Comparison of ENCODE assay signal across 6 mouse cellular contexts in genomic region chr7:64015136-64015535, GRCm38 (mm10).
A peak's percentile ranks its signal among the peaks of the same experiment; 100 is the strongest.
DNase-seq lines count a peak whose midpoint lies in the region; ATAC-seq and TF ChIP-seq lines count a peak whose summit lies in the region.
"Not testable (repeated sequence)": the region's sequence is repeated elsewhere in the genome, so short reads cannot be mapped to it uniquely, and the experiment has no call there.

No protein-coding gene starts in this region.

- not testable (repeated sequence) for H3K36me3 ChIP-seq in heart, postnatal 0 days (replicated peaks; ENCODE audit: control insufficient read depth, insufficient read depth, low read length); lung, embryonic 14.5 days (ENCODE audit: insufficient read depth); midbrain, postnatal 0 days (ENCODE audit: insufficient read depth, low read length)

- H3K4me2 ChIP-seq in heart, postnatal 0 days (ENCODE audit: low read depth, low read length); lung, embryonic 14.5 days; midbrain, postnatal 0 days (ENCODE audit: low read depth, low read length, poor library complexity, severe bottlenecking): not testable (repeated sequence)

- H3K27ac ChIP-seq in heart, postnatal 0 days (ENCODE audit: low read depth); layer of hippocampus, adult 2 months; lung, embryonic 14.5 days (ENCODE audit: low read depth); midbrain, postnatal 0 days (ENCODE audit: low read depth, low read length): not testable (repeated sequence)

- not testable (repeated sequence) for H3K9me3 ChIP-seq in heart, postnatal 0 days (replicated peaks; ENCODE audit: control insufficient read depth, low read length); lung, embryonic 14.5 days (ENCODE audit: low read depth, low read length); midbrain, postnatal 0 days (ENCODE audit: low read length)

- DNase-seq in 416B (ENCODE audit: low read depth), result peak; percentile 29
- peak; percentile 54 for DNase-seq in R1 (ENCODE audit: low read depth, low spot score)
- DNase-seq in heart, postnatal 0 days (ENCODE audit: low spot score); layer of hippocampus, adult 2 months (ENCODE audit: low spot score in 2 of 2); lung, embryonic 14.5 days; midbrain, postnatal 0 days (ENCODE audit: low spot score): not testable (repeated sequence)

- not testable (repeated sequence) for TF ChIP-seq EP300 in heart, postnatal 0 days (IDR thresholded peaks at IDR 0.05; ENCODE audit: low read depth)

- H3K4me1 ChIP-seq in heart, postnatal 0 days (ENCODE audit: control insufficient read depth, insufficient read depth); lung, embryonic 14.5 days (ENCODE audit: insufficient read depth); midbrain, postnatal 0 days (ENCODE audit: insufficient read depth, low read length): not testable (repeated sequence)

- H3K9ac ChIP-seq in heart, postnatal 0 days (replicated peaks; ENCODE audit: low read depth, low read length); lung, embryonic 14.5 days; midbrain, postnatal 0 days (replicated peaks; ENCODE audit: low read length, poor library complexity, severe bottlenecking): not testable (repeated sequence)

- H3K27me3 ChIP-seq in heart, postnatal 0 days (ENCODE audit: control insufficient read depth, insufficient read depth, low read length); lung, embryonic 14.5 days (ENCODE audit: insufficient read depth, low read length); midbrain, postnatal 0 days (ENCODE audit: insufficient read depth, low read length): not testable (repeated sequence)

- peak; percentile 17; the same call in 1 of the 2 replicates for TF ChIP-seq CTCF in heart, postnatal 0 days (IDR thresholded peaks at IDR 0.05; ENCODE audit: low read depth)
- TF ChIP-seq CTCF in layer of hippocampus, adult 2 months (conservative IDR thresholded peaks at IDR 0.05), result peak; percentile 19; the same call in 1 of the 2 replicates
- peak; percentile 18; the same call in 1 of the 2 replicates for TF ChIP-seq CTCF in lung, embryonic 14.5 days (IDR thresholded peaks at IDR 0.05; ENCODE audit: low read depth)
- peak; percentile 5; the same call in 1 of the 2 replicates for TF ChIP-seq CTCF in midbrain, postnatal 0 days (IDR thresholded peaks at IDR 0.05)

- not testable (repeated sequence) for ATAC-seq in heart, postnatal 0 days (ENCODE audit: insufficient read depth, low read depth); lung, embryonic 14.5 days (ENCODE audit: insufficient read depth); midbrain, postnatal 0 days (ENCODE audit: low FRiP score)

- not testable (repeated sequence) for H3K4me3 ChIP-seq in heart, postnatal 0 days (ENCODE audit: low read depth, low read length); layer of hippocampus, adult 2 months; lung, embryonic 14.5 days (ENCODE audit: low read depth, low read length); midbrain, postnatal 0 days (ENCODE audit: low read depth, low read length)

- 85% methylated on average over 2 of the region's 2 CpGs for WGBS in heart, postnatal 0 days
- 83% methylated on average over 2 of the region's 2 CpGs for WGBS in lung, embryonic 14.5 days
- 90% methylated on average over 2 of the region's 2 CpGs for WGBS in midbrain, postnatal 0 days
